Mouse (Mus musculus) stomach, postnatal 0 days (tissue): ENCODE measurements around the gene Mturn. TPM values are rescaled to one million over a fixed set of nuclear protein-coding genes. Genes with fewer than 3 reads are reported as not detected.

Experiments used
- ATAC-seq: fragments of 200-750 bp; cut with Nextera tagmentation; 2 replicates; pipeline ENCODE4 v1.8.0; 2017; ENCODE audit not compliant: low FRiP score, low TSS enrichment
- DNase-seq: peaks from one replicate; pipeline ENCODE4 v3.0.0-alpha.2; 2016; ENCODE audit warnings: low spot score
- H3K27ac ChIP-seq: fragments of 300-500 bp; sonication (generic); replicated peaks from 2 replicates; pipeline ENCODE4 v1.5.1; 2014; ENCODE audit warnings: mild to moderate bottlenecking, control low read depth
- H3K27me3 ChIP-seq: fragments of 300-500 bp; sonication (generic); 2 replicates; pipeline ENCODE4 v1.6.1; 2014; ENCODE audit warnings: low read length; ENCODE audit not compliant: control insufficient read depth, insufficient read depth
- H3K36me3 ChIP-seq: fragments of 300-500 bp; sonication (generic); 2 replicates; pipeline ENCODE4 v1.6.1; 2014; ENCODE audit warnings: low read length, mixed read lengths; ENCODE audit not compliant: control insufficient read depth, insufficient read depth
- H3K4me1 ChIP-seq: fragments of 300-500 bp; sonication (generic); replicated peaks from 2 replicates; pipeline ENCODE4 v1.6.1; 2014; ENCODE audit warnings: antibody characterized with exemption; ENCODE audit not compliant: control insufficient read depth, insufficient read depth
- H3K4me2 ChIP-seq: fragments of 300-500 bp; sonication (generic); replicated peaks from 2 replicates; pipeline ENCODE4 v1.6.1; 2014; ENCODE audit warnings: low read depth, mild to moderate bottlenecking, control low read depth, moderate library complexity
- H3K4me3 ChIP-seq: fragments of 300-500 bp; sonication (generic); 2 replicates; pipeline ENCODE4 v1.5.1; 2014; ENCODE audit warnings: low read depth, low read length, control low read depth
- H3K9ac ChIP-seq: fragments of 300-500 bp; sonication (generic); 2 replicates; pipeline ENCODE4 v1.6.1; 2014; ENCODE audit warnings: mild to moderate bottlenecking, low read length, control low read depth, mixed read lengths
- H3K9me3 ChIP-seq: fragments of 300-500 bp; sonication (generic); 2 replicates; pipeline ENCODE4 v1.6.1; 2016; ENCODE audit warnings: low read length; ENCODE audit not compliant: control insufficient read depth
- CTCF ChIP-seq: IDR thresholded peaks from 2 replicates; pipeline ENCODE4 v1.5.1; 2016; ENCODE audit warnings: antibody characterized with exemption, low read depth, mild to moderate bottlenecking, moderate library complexity
- EP300 ChIP-seq: optimal IDR thresholded peaks from 2 replicates; pipeline ENCODE3; 2016; ENCODE audit warnings: antibody characterized with exemption
- WGBS: fragments of 180-500 bp; shearing (Covaris S2); extraction: QIAGEN DNeasy Blood & Tissue Kit; methylation state at CpG from one replicate; pipeline ENCODE4 v1.1.7; 2014; 5-methylcytosine and 5-hydroxymethylcytosine counted together
- polyA plus RNA-seq: library from polyadenylated mRNA; unstranded; fragments of >200 nt; fragmentation: Nextera tagmentation; extraction: Ambion mirVana; gene quantifications from 2 replicates; pipeline ENCODE4 v1.2.1, GENCODE M21; 2015

Mturn gene
- polyA plus RNA-seq, 1 experiment from 2014 or later: 3.3 TPM

DNA sequence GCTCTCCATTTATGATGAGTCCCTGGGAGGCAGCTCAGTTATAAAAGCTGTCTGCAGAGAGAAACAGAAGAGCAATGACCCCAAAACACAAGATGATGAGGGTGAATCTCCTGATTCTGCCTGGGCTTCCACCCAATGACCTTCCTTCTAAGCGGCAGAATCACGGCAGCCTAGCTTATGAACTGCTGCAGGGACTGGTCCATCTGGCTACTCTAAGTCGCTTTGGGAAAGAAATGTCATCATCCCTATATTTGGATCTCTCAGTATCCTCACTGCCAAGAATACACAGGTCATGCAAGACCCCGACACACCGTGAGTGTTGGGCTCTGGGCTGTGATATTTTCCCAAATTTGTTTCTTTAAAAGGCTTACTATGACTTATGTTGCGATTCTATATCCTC is 11.6 kb upstream of the Mturn start:
- Histone ChIP-seq H3K4me1 (no peaks in the 10 kb centered on the region), H3K9me3 (no peaks in the 10 kb centered on the region), H3K4me2 (no peak overlapping the region), H3K27ac (no peak overlapping the region), H3K36me3 (no peaks in the 10 kb centered on the region), H3K4me3 (no peak overlapping the region), H3K27me3 (no peaks in the 10 kb centered on the region), H3K9ac (no peak overlapping the region)
- no peak for ATAC-seq
- no peak for DNase-seq
- WGBS: 80% methylated on average over 6 of the region's 6 CpGs
- TF ChIP-seq EP300 (no peak), CTCF (no peak)

DNA sequence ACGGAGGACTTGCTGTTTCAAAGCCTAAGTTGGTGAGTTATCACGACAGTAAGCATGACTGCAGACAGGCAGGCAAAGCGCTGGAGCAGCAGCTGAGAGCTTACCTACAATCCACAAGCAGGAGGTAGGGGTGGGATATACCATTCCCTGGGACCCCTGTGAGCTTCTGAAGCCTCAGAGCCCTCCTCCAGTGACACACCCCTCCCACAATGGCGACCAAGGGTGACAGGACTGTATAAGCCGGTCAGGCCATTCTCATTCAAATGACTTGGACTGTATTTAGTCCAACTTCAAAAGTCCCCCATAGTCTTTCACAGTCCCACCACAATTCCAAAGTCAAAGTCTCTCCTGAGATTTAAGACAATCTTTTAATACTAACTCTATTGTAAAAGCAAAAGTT is 8.5 kb upstream of the Mturn start:
- H3K4me3 ChIP-seq: no peak overlapping the region
- no peak for ATAC-seq
- DNase-seq: no peak
- H3K4me1 ChIP-seq: no peaks in the 10 kb centered on the region
- no peak overlapping the region for H3K27ac ChIP-seq
- no peak for TF ChIP-seq EP300
- no peak for TF ChIP-seq CTCF
- no peak overlapping the region for H3K9ac ChIP-seq
- no peak overlapping the region for H3K4me2 ChIP-seq
- H3K27me3 ChIP-seq: no peaks in the 10 kb centered on the region
- 53% methylated on average over 5 of the region's 5 CpGs for WGBS
- no peaks in the 10 kb centered on the region for H3K9me3 ChIP-seq
- H3K36me3 ChIP-seq: no peaks in the 10 kb centered on the region

DNA sequence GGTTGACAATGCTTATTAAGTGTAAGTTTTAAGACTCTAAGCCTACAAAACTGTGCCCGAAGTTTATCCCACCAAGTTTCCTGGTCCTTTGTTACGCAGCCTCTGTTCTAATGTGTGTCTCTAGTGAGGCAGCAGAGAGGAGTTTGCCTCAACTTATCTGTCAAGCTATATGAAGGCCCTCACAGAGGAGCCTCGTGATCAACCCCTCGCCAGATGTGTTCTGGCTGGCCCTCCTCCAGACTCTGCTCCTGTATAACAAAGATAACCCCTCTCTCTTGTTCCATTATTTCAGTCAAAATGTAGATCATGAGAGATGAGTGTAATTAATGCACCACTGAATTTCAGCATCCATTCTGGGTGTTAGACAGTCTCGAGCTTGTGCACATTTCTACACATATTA is 1.7 kb upstream of the Mturn start:
- no peak for ATAC-seq
- no peak for TF ChIP-seq EP300
- TF ChIP-seq CTCF: no peak

DNA sequence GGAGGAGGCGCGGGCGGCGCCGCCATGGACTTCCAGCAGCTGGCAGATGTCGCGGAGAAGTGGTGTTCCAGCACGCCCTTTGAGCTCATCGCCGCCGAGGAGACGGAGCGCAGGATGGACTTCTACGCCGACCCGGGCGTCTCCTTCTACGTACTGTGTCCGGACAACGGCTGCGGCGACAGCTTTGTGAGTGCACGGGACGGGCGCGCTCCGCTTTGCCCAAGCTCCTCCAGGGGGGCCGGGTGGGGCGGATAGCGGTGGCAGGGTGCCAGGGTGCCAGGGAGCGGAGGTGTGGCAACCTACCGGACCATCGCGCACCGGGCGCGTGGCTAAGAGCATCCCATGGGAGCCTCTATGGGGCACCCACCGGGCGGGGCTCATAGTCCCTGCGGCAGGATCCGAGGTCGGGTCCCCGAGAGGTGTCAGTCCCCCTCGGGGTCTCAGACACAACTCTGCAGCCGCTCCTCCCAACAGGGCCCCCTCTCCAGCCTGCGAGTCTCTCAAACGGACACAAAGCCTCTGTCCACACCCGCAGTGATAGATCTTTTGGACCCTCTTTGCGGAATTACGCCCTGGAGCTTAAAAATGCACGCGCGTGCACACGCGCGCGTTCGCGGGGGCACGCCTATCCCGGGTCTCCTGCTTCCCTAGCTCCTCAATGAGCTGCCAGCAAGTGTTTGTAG is 463 bp downstream of the Mturn start:
- TF ChIP-seq EP300: no peak
- TF ChIP-seq CTCF: no peak
- ATAC-seq: no peak
- Histone ChIP-seq H3K4me3 (peak overlapping the region; percentile 76), H3K4me1 (no peaks in the 10 kb centered on the region), H3K27me3 (no peaks in the 10 kb centered on the region), H3K9me3 (no peaks in the 10 kb centered on the region), H3K36me3 (no peaks in the 10 kb centered on the region), H3K9ac (peak overlapping the region; percentile 65), H3K27ac (peak overlapping the region; percentile 78), H3K4me2 (peak overlapping the region; percentile 96)
- WGBS: 1% methylated on average over 58 of the region's 61 CpGs
- DNase-seq: no peak

More for the DNA sequence above, 1.7 kb upstream of the Mturn start:
- no peak for DNase-seq
- Histone ChIP-seq H3K9me3 (no peaks in the 10 kb centered on the region), H3K36me3 (no peaks in the 10 kb centered on the region), H3K4me2 (no peak overlapping the region), H3K9ac (no peak overlapping the region), H3K27ac (no peak overlapping the region), H3K4me1 (no peaks in the 10 kb centered on the region), H3K27me3 (no peaks in the 10 kb centered on the region), H3K4me3 (no peak overlapping the region)
- 78% methylated on average over 5 of the region's 5 CpGs for WGBS

DNA sequence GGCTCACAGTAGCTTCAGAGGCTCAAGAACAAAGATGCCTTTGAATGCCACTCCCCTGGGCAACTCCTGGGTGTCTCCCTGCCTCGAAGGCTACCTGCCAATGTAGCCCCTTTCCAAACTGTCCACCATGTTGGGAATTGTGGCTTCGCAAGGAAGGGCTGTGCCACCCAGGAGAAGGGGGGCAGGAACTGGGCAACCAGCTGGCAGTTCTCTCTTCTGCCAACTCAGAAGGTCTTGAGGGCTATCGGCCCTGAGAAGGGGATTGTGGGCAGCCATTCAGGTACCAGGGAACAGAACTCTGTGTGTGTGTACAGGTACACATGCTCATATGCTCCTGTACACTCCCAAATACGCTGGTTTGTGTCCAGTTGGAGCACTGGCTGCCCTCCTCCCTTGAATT is 2.7 kb downstream of the Mturn start:
- no peak for TF ChIP-seq EP300
- no peak for TF ChIP-seq CTCF
- ATAC-seq (no peak), DNase-seq (no peak)
- 90% methylated on average over 4 of the region's 4 CpGs for whole genome bisulfite sequencing
- Histone ChIP-seq H3K9me3 (no peaks in the 10 kb centered on the region), H3K4me1 (no peaks in the 10 kb centered on the region), H3K4me2 (no peak overlapping the region), H3K27ac (no peak overlapping the region), H3K4me3 (no peak overlapping the region), H3K9ac (no peak overlapping the region), H3K36me3 (no peaks in the 10 kb centered on the region), H3K27me3 (no peaks in the 10 kb centered on the region)

DNA sequence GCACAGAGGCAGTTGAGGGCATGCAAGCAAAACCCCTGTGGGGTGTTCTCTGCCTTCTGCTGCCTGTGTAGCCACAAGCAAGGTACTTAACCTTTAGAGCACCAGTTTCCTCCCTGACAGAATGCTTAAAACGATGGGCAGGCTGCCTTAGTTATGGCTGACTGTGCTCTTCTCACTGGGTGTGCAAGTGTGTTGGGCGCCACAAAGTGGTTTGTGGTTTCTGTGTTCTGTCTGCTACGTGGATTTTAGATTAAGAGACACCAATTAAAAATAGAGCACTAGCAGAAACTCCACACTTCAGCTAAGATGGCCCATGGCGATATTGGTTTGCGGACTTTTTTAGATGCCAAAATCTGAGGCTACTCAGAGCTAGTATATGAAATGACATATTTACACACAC is 3.7 kb downstream of the Mturn start:
- H3K4me3 ChIP-seq: no peak overlapping the region
- no peak for ATAC-seq
- TF ChIP-seq CTCF: no peak
- no peak for TF ChIP-seq EP300
- H3K4me2 ChIP-seq: no peak overlapping the region
- H3K27me3 ChIP-seq: no peaks in the 10 kb centered on the region
- no peaks in the 10 kb centered on the region for H3K9me3 ChIP-seq
- DNase-seq: no peak
- 85% methylated on average over 5 of the region's 5 CpGs for WGBS
- H3K9ac ChIP-seq: no peak overlapping the region
- no peaks in the 10 kb centered on the region for H3K4me1 ChIP-seq
- no peak overlapping the region for H3K27ac ChIP-seq
- H3K36me3 ChIP-seq: no peaks in the 10 kb centered on the region
